Mouse (Mus musculus): ENCODE measurements around the gene Vgll2.

Gene Vgll2

GRCm38 (mm10) chr10:52022413-52023212, at the start of gene Vgll2:
Gene Vgll2 (plus strand): TSS chr10:52022502.
- peak; percentile 32 for DNase-seq

DNA sequence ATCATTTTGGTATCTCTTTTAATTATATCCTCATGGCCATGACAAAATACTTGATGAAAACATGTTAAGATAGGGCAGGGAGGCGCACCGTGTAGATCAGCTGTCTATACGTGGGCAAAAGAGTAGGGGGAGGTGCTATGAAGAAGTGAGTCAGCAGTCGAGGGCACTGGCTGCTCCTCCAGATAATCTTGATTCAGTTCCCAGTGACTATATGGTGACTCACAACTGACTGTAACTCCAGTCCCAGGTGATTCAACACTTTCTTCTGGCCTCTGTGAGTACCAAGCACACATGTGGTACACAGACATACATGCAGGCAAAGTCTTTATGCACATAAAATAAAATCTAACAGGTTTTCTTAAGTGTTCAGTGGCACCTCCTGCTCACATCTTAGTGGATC, 47.2 kb upstream of the Vgll2 start:
- DNase-seq = no peak

GRCm38 (mm10) chr10:51975587-51975986, 46.7 kb upstream of the Vgll2 start:
- no peak for DNase-seq

DNA sequence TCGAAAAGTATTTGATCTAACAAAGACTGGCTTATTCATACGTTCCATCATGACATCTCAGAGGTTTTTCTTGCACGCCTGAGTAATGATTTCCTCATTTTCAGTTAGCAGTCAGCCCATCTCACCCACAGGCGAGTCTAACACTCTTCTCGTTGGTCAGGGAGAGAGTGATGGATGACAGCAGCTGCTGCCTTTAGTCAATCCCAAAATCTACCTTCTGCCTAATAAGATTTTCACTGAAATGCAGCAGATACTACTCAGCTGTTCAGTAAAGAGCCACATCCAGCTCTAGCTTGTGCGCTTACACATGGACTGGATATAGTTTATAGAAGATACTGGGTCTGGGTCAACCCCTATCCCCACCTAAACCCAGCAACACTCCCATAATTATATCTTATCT, 40.7 kb upstream of the Vgll2 start:
- DNase-seq = no peak

DNA sequence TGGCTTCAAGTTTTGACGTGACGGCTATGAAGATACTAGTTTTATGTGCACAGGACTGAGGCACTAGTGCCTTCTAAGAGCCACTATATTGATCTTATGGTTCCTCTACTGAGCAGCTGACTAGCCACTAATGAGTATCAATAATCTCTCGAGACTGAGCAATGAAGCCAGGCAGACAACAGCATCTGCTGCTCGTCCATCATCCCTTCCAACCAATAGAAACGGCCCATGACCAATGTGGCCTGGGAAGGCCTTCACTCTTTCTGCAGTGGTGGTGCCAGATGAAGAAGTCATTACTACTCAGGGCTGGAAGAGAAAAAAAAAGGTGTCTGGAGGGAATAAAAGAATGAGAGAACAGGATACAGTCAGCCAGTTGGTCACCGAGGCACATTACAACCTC, 39.9 kb upstream of the Vgll2 start:
- no peak for DNase-seq

DNA sequence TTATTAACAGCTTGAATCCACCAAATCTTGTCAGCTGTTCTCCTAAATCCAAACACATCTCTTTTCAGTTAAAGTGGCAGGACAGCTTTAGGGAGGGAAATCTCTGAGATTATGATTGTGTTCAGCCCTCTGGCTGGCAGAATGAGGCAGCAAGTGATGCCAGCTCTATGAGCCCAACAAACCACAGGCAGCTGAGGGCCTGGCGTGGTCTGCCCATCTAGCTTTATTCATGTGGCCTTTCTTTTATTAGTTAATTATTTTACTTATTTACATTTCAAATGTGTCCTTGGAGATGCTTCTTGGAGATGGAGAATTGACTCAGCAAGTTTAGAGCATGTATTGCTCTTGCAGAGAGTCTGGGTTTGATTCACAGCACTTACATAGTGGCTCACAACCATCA, 3.8 kb upstream of the Vgll2 start:
- DNase-seq = no peak

DNA sequence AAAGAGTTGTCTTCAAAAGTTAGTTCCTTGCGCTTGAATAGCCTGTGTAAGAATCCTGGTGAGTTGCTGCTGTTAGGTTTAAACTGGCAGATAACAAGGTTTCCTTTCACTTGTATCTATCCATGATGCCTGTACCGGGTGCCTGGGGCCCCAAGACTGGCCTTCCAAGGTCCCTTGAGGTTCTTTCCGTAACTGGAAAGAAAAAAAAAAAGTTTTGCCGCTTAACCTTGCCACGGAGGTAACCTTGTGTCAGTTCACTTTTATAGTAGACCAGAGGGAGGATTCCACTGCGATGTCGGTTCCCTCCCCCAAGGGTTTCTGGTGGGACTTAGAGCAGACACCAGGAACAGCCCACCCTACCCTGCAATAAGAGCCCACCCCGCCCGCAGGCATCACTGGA, 1.1 kb upstream of the Vgll2 start:
- no peak for DNase-seq

- DNase-seq = no peak
These were observed 437 bp upstream of the Vgll2 start for GRCm38 (mm10) chr10:52021736-52022394.

GRCm38 (mm10) chr10:52023213-52024052, 1.1 kb downstream of the Vgll2 start:
- DNase-seq = no peak

DNA sequence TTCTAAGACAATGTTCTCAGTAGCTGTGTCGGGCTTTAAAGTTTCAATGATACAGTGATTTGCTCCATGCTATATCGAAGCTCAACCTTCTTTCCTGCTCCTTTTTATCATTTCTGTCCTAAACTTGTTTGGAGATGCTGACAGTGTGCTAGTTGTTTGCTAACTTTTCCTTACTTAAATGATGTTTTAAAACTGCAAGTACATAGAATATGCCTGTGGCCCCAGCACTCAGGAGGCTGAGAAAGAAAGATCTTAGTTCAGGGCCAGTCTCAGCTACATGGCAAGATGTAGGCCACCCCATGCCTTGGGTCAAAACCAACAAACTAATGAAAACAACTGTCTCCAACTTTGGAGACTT, 1.7 kb downstream of the Vgll2 start:
- no peak for DNase-seq

DNA sequence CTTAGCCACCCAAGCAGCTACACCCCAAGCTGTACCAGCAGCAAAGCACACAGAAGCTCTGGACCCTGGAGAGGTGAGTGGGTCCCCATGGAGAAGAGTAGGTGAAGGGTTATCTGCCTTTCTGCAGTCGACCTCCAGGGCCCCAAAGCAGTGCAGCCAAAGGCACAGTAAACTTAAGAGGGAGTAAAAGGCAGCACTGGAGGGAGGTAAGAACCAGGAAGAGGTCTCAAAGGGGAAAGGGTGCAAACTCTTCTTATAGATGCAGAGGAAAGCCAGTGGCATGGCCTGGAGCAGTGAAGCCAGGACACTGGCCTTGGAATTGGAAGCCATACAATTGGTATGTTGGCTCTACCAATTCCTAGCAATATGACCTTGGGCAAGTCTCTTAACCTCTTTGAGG, 3.0 kb downstream of the Vgll2 start:
- no peak for DNase-seq

DNA sequence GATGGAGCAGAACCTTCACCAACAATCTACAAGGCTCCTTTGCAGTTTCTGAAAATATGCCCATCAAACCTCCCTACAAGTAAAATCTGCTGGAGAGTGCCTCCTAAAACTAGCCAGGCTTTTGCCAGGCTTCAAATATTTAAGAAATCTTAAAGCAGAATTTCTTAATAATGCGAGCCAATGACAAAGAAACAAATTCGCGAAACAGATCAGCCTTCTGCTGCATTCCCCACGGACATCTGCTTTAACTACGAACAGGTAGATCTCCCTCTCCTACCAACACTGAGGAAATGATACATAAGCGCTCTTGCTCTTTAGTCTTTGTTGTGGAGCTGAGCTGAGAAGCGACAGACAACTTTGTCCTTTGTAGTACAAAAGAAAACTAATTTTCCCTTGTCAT, 3.5 kb downstream of the Vgll2 start:
- no peak for DNase-seq

DNA sequence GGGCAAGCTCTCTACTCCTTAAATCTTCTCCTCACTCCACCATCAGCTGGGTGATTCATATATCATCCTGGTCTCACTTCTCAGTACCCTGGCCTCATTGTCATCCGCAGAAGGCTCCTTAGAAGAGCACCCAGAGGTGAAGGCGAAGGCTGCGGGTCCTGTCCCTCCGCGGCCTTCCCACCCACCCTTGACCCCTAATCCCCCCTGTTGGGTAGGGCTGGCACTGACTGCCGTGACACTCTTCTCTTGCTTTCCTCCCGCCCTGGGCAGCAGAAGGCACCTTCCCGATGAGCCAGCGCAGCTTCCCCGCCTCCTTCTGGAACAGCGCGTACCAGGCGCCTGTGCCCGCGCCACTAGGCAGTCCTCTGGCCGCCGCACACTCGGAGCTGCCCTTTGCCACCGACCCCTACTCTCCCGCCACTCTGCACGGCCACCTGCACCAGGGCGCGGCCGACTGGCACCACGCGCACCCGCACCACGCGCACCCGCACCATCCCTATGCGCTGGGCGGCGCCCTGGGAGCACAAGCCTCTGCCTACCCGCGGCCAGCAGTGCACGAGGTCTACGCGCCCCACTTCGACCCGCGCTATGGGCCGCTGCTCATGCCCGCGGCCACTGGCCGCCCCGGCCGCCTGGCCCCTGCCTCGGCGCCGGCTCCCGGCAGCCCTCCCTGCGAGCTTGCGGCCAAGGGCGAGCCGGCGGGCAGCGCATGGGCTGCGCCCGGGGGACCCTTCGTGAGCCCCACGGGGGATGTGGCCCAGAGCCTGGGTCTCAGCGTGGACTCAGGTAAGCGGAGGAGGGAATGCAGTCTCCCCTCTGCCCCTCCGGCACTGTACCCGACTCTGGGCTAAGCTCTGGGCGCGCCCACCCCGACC, 5.1 kb downstream of the Vgll2 start:
- DNase-seq = no peak

GRCm38 (mm10) chr10:52028561-52029370, 6.5 kb downstream of the Vgll2 start:
- no peak for DNase-seq

DNA sequence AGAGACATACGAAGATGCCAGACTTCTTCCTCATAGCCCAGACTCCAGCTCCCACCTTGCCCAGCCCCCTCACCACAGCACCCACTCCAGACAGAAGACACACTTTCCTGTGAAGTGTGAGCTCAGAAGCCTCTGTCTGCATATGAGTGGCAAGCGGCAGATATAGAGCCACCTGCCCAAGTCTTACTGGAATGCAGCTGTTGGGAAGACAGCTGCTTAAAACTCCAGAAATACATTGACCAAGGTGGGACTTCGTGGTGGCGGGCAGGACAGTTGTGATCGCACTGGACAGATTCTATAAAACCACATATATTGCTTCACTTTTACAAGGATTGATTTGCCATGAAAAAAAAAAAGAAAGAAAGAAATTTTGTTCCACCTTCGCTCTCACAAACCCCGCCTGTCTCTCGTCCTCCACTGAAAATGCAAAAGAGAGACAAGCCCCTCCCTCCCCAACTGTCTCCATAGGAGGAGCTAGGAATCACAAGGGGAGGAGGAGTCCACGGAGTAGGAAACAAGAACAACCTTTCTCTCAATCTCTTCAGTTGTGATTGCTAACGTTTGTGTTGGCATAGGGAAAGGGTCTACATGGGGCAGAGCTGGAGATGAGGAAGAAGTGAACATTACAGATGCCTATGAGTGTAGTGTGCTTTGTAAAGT, 7.2 kb downstream of the Vgll2 start:
- no peak for DNase-seq

DNA sequence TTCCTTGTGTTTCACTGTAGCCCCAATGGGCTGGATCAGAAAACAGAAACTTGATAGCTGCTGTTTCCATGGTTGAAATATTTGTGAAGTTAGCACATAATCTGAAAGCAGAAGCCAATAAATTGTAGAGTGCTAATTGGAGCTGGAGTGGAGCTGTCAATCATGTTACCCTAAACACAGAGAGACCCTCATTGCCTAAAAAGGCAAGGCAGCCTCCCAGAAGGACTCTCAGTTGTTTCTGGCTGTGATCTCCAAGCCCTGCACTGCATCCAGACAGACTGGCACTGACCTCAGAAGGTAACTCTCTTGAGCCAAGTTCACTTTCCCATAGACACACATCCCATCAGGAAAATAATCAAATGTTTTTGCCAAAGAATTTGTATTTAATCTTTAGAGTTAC, 11.4 kb downstream of the Vgll2 start:
- no peak for DNase-seq

- DNase-seq = no peak
These were observed 17.1 kb downstream of the Vgll2 start for GRCm38 (mm10) chr10:52039392-52039791.

DNA sequence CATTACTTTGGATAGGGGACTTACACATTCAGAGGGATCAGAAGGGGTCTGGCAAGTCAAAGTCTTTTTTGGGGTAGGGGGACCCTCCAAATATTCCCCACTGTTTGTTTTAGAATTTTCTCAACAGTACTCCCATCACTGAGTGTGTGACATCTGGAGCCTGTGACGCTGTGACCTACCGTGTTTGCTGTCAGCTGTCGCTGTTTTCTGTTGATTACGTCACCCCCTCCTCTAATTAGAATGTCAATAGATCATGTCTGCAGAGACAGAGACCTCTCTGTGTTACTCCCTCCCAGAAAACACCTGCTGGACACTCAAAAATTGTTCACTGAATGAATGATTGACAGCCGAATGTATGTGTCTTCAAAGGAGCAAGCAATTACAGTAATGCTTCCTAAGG, 20.8 kb downstream of the Vgll2 start:
- DNase-seq = no peak

DNA sequence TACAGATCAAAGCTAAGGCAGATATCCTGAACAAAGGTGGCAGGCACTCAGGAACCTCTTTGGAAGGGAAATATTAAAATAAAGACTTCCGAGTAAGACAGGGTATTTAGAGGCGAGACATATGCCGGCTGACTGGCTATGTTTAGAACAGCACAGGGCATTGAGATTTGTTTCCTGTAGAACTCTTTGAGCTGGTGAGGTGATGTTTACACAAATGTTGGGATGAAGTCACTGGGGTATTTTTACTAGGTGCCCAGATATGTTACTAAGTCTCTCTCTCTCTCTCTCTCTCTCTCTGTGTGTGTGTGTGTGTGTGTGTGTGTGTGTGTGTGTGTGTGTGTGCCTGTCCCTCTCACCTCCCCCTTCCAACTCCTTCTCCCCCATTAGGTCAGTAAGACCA, 26.0 kb downstream of the Vgll2 start:
- no peak for DNase-seq

GRCm38 (mm10) chr10:52072482-52072881, 50.2 kb downstream of the Vgll2 start:
- DNase-seq = peak; percentile 69

Measured in kidney, postnatal 10 days (tissue).